Mouse (Mus musculus) left cerebral cortex, postnatal 10 days (tissue): ENCODE data around the gene Slc17a7. TPM values are rescaled to one million over a fixed set of nuclear protein-coding genes. Genes with fewer than 3 reads are reported as not detected.
A peak's percentile ranks its signal among the peaks of the same experiment; 100 is the strongest.

ENCODE experiments used
- DNase-seq, 2 experiments: peaks; one replicate each; pipeline ENCODE4 v3.0.0; 2021 to 2022; ENCODE audit warnings: low spot score in 2 of 2, mixed read lengths in 1 of 2; ENCODE audit errors: extremely low spot score in 1 of 2
- intact Hi-C: fragments of 180-260 bp; cut with DNase I; formaldehyde crosslinking; loops from one replicate; pipeline ENCODE4 v1.15.1; 2025
- total RNA-seq, 2 experiments: library from RNA; stranded (reverse); gene quantifications; 2 replicates each; pipeline ENCODE4 v1.2.3; 2021

The Slc17a7 gene
- total RNA-seq, 2 experiments from 2014 or later, result 1,057 to 1,070 TPM

DNA sequence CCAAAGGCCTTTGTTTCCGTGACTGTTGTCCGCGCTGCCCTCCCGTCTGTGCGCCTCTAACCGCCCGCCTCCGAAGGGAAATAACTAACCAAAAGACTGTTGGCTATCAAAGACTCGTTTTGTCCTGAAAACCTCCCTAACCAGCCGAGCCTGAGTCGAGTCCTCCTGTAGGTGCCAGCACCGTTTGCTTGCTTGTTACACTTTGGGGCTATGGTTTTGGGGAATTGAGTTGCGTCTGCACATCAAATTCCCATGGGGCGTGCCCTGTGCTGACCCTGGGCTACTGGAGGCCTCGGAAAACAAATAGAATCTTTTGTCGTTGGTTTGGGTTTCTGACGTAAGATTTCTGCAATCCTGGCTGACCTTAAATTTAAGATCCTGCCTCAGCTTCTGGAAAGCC lies 34.4 kb upstream of the Slc17a7 start:
- DNase-seq, result peak in 1 of 2 experiments; percentile 64
- intact Hi-C loops, result loop anchor here (5.0 kb wide), 1 partner anchor 47 kb away; no protein-coding TSS in a partner anchor

DNA sequence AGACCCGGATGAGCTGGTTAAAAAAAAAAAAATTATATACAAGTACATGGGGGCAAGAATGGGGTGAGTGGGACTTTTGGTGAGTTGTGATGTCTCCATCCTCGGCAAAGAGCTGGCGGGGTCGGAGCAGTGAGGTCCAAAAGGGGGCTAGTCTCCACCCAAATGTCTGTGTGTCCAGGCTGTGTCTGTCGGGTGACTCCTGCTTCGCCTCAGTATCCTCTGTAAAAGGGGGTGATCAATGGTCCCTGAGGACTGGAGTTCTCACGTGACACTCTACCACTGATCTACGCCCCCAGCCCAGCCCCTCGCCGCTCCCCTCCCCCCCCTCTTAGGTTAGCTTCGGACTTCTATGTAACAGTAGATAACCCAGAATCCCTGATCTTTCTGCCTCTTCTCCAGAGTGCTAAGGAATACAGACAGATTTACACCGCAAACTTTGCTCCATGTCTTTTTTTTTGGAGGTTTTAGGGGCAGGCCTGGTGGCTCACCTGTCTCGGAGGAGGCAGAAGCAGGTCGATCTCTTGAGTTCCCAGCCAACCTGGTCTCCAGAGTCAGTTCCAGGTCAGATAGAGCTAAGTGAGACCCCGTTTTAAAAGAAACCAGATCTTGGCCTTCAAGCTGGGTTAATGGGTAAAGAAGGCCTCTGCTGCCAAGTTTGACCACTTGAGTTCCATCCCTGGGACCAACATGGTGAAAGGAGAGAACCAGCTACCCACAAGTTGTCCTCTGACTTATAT lies 33.8 kb upstream of the Slc17a7 start:
- intact Hi-C loops, result loop anchor here (5.0 kb wide), 1 partner anchor 48 kb away; no protein-coding TSS in a partner anchor
- DNase-seq, result no peak

DNA sequence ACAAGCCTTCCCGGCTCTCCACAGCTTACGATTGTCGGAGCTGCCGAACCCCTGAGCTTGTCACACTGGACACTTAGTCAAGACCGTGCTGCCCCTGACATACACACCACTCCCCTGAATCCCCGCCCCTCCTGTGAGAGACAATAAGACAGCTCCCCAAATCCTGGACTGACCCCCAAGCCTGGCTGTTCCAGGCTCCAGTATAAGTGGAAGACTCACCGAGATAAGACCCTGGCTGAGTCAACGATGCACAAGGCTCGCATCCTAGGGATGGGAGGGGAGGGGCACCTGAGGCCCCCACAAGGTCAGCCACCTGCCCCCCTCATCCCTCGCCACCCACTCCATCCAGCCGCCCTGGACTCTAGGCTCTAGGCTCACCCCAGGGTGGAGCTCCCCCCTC lies 31.9 kb upstream of the Slc17a7 start:
- intact Hi-C loops, result no loop called here
- no peak for DNase-seq

DNA sequence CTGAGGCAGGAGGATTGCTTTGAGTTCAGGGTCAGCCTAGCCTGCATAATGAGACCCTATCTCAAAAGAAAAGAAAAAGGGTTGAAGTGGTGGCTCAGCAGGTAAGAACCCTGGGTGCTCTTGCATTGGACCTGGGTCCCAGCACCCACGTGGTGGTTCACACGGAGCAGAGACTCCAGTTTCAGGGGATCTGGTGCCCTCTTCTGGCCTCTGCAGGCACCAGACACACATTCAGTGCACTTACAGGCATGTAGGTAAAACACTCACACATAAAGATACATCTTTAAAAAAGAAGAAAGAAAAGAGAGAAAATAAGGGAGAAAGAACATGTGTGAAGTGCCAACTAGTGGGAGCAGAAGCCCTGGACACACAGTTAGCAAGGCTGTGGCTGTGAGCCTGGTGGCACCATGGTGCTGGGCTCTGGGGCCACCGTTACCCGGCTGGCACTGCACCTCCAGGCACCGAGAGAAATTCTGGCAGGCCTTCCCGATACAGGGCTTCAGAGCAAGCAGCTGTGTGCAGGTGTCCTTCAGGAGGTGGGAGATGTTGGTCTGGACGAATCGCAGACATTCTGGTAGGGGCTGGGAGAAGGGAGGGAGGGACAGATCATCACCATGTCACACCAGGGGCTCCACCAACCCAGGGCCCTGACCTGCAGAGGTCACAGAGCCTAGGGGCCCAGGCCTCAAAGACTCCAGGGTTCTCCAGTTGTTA lies 30.1 kb upstream of the Slc17a7 start:
- no peak for DNase-seq
- intact Hi-C loops, result no loop called here

DNA sequence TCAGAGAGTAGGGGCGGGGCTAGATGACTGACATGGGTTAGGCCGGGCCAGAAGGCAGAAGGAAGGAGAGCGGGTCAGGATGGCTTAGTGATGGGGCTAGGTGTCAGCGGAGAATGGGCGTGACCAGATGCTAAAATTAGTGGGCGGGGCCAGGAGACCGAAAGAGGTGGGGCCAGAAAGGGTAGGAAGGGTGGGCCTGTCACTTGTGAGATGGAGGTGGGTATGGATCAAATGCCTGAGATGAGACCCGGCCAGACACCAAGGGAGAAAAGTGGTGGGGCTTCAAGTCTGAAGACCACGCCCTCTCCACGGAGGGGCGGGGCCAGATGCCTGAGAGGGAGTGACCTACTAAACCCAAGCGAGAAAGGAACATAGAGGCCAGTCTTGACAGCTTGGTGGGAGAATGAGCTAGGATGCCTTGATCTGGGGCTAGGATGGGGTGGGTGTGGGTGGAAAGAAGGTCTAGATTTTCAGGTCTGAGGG lies 29.2 kb upstream of the Slc17a7 start:
- DNase-seq, result peak in 1 of 2 experiments; percentile 58
- intact Hi-C loops, result no loop called here

DNA sequence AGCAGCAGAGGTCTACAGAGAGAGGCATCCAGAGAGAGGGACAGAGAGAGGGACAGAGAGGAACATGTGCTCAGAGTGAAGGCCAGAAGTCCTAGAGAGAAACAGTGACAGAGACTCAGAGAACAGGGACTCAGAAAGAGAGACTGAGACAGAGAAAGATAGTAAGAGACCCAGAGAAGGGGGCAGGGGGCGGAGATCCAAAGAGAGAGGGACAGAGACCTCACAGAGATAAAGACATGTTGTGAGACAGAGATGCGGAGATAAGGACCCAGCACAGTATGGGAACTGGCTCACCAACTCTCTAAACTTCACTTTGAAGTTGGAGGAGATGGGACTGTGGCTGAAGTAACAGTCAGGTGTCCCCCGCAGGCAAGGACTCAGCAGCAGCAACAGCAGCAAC lies 28.4 kb upstream of the Slc17a7 start:
- intact Hi-C loops, result no loop called here
- DNase-seq, result no peak

DNA sequence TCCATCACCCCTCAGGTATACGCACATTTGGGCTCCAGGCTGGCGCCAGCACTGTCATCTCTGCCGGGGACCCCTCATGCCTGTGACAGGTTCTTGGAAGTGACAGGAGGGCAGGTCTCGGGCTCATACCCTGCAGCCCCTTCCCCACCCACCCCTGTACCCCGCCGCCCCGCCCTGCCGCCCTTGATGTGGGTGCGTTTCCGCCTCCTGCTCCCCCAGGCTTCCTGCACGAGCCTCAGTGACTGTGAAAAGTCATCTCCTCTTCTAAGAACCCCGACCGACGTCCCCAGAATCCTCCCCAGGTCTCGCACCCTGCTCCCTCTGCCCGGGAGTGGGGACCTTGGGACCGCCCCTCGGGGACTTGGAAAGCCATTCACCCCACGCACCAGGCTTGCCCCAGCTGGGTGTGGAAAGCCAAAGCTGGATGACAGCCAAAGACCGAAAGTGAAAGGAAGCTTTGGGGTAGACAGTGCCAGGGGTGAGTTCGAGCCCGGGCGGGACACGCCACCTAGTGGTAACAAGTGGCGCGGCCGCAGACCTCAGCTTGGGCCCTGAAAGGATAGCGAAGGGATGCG lies 27.7 kb upstream of the Slc17a7 start, which contains the start of the genes Gm45713 and Flt3l:
Gene Gm45713, minus strand, starts transcription at position 239 of the 575 bp plus-strand sequence.
Gene Flt3l, minus strand, starts transcription at position 440 of the 575 bp plus-strand sequence.
- DNase-seq, result peak; percentile 83 to 91
- intact Hi-C loops, result no loop called here

DNA sequence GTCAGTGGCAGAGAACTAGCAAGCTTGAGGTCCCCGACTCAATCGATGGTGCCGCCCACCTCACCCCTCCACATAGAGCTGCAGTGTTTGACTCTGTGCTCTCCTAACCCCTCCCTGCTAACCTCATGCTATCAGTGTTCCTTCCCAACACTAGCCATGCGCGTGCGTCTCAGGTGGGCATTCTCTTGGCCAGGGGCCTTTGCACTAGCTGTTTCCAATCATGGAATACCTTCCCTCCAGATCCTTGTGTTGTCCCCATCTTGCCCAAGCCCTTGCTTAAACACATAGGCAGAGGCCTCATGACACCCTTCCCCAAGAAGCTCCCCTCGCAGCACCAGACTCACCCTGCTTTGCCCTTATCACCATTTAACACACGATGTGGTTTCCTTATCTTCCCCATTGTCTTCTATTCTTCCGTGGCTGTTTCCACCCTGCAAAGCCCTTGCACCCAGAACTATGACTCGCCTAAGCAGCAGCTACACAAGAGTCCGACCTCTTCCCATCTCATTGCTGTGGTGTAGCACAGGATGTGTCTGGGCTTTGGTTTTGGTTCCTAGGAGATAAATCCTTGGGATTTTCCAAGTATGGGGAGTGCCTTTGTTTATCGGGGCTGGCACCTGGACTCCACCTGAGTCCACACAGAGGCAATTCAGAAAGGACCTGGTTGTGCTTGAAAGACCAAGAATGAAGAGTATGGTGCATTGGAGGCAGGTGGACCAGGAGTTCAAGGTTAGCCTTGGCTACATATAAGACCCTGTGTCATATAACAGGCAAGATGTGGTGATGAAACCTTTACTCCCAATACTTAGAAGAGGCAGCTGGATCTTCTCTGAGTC lies 26.4 kb upstream of the Slc17a7 start:
- intact Hi-C loops, result no loop called here
- DNase-seq, result no peak

DNA sequence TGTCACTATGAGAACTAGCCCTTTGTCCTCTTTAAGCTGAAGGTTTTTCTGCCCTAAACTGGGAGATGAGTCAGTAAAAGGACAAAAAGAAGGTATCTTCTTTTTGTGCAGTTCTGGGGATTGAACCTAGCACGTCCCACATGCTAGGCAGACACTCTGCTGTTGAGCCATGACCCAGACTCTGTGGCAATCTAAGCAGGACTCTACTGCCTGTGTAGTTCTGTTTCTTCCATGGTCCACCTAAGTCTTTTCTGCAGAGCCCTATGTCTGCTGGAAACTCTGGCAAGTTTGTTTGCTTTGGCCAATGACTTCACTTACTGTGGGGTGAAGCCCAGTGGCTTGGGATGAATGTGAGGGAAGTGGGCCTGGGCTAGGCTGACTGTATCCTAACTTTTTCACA lies 25.3 kb upstream of the Slc17a7 start:
- no peak for DNase-seq
- intact Hi-C loops, result no loop called here

DNA sequence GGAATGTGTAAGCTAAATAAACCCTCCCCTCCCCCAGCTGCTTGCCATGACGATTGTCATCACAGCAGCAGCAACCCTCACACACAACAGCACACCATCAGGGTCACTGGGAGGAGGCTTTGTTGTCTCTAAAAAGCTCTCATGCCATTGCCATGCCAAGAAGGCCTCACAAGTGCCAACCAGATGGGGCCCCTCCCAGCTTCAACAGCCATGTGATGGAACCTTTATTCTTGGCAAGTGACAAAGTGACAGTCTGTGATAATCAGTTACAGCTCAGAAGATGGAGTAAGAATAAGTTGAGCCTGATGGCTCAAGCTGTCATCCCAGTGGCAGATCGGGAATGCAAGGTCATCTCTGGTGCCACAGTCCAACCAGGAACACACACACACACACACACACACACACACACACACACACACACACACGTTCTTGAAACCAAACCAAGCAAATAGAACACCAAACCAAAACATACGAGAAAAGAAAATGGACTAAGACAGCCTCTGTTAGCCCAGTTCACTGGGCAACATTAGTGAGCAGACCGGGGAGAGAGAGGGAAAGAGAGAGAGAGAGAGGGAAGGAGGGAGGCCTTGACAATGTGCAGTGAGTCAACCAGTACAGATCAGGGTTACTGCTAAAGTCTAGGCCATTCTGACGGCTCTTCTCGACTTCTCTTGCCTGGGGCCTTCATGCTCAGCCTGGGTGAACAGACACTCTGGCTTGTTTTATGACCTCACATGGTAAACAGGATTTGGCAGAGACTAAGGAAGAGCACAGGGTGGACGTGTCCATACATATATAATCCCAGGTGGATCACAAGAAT lies 23.6 kb upstream of the Slc17a7 start:
- intact Hi-C loops, result no loop called here
- DNase-seq, result no peak

DNA sequence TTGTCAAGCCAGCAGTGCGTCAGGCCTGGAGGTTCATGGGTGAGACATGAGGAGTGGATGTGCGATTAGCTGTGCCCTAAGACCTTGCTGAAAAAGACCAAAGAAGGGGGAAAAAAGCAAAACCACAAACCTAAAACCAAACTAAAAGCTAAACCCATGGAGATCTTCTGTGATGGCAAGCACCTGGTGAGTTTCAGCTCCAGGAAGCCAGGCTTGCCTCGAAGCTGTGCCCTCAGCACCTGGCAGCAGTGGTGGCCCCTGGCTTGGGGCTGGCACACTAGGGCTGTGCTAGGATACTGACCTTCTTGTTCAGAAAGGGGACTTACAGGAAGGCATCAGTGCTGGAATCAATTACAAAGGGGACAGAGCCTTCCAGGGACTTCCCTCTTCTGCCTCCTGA lies 22.4 kb upstream of the Slc17a7 start:
- intact Hi-C loops, result no loop called here
- no peak for DNase-seq

DNA sequence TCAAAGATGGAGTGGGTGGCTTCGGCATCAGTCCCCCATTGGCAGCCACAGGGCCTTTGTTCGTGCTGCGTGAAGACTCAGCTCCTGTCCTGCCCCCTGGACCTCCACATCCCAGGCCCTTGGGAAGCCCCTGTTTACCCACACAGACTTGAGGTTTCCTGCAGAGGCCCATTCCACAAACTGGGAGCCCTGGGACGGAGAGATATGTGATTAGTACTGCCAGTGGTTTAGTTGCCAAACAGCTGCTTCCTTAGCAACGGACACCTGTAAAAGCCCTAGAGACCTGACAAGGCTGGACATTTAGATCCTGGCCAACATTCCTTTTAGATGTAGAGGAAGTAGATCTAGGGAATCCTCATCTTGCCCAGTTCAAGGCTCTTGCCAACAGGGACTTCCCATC lies 21.8 kb upstream of the Slc17a7 start:
- intact Hi-C loops, result no loop called here
- DNase-seq, result no peak

DNA sequence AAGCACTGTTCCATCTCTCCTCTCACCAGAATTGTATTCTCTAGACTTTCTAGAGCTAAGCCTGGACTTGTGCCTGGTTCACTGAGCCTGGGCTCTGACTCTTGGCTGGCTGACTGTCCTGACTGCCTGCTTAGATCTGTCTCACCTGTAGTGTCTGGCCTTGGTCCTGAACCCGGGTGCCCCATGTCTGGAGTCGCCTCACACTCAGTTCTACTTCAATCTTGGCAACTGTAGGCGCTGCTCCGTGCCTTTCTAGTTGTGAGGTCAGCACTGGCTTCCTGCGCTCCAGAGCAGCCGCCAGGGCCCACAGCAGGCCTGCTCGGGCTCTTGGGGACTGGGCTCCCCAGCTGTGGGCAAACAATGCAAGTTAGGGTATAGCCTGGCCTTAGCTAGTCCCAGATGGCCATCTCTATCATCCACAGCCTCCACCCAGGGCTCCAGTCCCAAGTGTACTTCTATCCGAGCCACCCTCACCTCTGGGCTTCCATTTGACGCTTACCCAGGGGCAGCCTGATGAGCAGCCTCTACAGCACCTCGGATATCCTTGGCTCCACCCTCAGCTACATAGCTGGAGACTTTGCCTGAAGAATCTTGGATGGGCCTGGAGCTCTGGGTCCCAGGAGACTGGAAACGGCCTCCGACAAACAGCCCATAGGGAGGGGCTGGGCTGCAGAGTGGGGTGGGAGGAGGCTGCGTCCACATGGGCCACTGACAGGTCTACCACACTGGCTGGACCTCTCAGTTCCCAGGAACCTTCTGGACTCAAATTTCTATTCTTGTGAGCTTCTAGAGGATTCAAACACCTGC lies 19.2 kb upstream of the Slc17a7 start:
- intact Hi-C loops, result no loop called here
- DNase-seq, result peak in 1 of 2 experiments; percentile 20

DNA sequence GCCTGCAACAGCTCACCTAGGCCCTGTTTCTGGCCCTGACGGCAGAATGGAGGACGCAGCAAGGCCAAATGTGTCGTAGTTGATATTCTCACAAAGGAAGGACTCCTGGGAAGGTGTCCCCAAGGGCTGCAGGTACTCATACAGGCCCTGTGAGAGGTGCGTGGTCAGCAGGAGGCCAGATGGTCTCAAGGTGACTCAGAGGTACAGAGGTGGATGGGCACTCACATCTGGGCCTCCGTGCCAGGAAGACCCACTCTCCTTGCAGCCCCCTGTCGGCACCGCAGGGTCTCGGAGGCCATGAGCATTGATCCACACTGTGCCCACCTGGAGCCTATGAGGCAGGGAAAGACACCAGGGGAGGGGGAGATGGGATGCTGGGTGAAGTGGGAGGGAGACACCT lies 18.3 kb upstream of the Slc17a7 start:
- intact Hi-C loops, result no loop called here
- DNase-seq, result no peak

DNA sequence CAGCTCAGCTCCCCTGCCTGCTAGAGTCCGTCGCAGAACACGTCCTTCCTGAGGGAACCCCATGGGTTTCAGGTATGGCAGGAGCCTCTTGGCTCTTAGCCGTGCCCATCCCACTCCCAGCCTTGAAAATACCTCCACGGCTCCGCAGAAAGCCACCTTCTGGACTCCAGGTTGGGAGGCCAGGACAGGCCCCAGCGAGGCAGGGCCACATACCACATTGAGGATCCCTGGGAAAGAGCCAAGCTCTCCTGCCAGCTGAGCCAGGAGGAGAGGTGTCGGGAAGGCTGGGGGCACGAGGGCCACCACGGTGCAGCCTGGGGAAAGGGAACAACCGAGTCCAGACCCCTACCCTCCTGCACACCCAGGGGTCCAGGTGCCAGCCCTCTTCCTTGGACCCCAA lies 16.5 kb upstream of the Slc17a7 start:
- peak in 1 of 2 experiments; percentile 23 for DNase-seq
- intact Hi-C loops, result no loop called here

DNA sequence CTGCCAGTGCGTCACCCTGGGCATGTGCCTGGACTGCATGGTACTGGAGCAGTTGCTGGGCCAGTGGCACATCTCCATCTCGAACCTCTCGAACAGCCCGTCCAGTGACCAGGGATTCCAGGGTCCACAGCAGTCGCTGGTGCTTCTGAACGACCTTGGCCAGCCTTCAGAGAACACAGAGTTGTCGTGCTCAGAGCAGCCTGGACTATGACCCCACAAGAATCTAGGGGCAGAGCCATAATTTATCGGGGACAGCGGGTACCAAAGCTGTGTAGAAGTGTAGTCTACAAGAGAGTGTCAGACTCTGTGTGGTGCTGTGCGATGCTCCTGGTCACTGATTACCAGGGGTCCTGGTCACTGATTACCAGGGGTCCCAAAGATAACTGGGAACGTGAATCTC lies 15.8 kb upstream of the Slc17a7 start:
- intact Hi-C loops, result no loop called here
- DNase-seq, result no peak

DNA sequence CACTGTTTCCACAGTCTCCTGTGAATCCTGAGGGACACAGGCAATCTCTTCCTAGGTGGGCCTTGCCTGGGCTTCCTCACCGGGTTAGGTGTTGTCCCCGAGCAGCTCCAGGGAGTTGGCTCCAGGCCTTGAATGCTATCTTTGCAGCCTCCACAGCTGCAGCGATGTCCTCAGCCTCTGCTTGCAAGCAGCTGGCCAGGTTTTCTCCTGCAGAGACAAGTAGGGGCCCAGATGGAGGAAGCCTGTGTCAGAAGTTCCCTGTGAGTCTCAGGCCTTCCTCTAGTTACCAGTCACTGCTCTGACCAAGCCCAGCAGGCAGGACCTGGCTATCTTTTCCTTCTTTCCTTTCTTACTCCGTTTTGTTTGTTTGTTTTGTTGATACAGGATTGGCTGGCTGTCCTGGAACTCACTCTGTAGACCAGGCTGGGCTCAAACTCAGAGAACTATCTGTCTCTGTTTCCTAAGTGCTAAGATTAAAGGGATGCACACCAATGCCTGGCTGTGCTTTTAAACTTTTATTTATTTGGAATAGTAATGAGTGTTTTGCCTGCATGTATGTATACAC lies 15.1 kb upstream of the Slc17a7 start:
- intact Hi-C loops, result no loop called here
- DNase-seq, result no peak
